Mouse (Mus musculus): ENCODE data around the gene Ier2.

GRCm38 (mm10) chr8:84660819-84661457 is 1.7 kb downstream of the Ier2 start:
- TF ChIP-seq CTCF (IDR thresholded peaks at IDR 0.05; ENCODE audit: insufficient read depth, low read depth, low read length) (no peak), POLR2A (IDR thresholded peaks at IDR 0.05; ENCODE audit: insufficient read depth, low read depth, low read length) (no peak)
